31 mouse cellular contexts compared by ENCODE assay signal in the genomic region with DNA sequence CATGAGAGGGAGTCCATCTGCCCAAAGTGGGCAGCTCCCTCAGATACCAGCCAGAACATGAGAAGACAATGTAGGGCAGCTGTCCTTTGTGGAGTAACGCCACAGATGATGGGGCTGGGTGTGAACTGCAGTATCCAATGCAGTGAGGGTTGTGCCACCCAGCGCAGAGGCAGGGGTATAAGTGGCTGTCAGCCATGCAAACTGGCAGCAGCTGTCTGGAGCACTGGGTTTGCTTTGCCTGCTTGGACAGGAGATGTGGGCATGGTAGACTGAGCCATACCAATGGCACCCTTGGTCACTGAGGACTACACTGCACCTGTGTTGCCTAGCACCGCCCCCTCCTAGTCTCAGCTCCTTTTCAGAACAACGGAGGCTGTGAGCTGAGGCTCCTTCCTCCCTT.
"Had no signal": no experiment of that assay in that cellular context is flagged by ENCODE, and none has a peak within 500 bp of the region (broad histone marks: within the 10 kb centered on the region; RNA-seq: fewer than 3 reads in every experiment).

No protein-coding gene starts in this region.

- H3K4me1 ChIP-seq: limb, embryonic 10.5 days; limb, embryonic 12.5 days; limb, embryonic 13.5 days; liver, embryonic 12.5 days; liver, embryonic 13.5 days; liver, embryonic 15.5 days; lung, embryonic 15.5 days; midbrain, embryonic 10.5 days; midbrain, embryonic 12.5 days; midbrain, embryonic 13.5 days; midbrain, embryonic 15.5 days; neural tube, embryonic 12.5 days had no signal

- H3K36me3 ChIP-seq: limb, embryonic 10.5 days; limb, embryonic 12.5 days; limb, embryonic 13.5 days; limb, embryonic 15.5 days; liver, embryonic 12.5 days; liver, embryonic 13.5 days; liver, embryonic 15.5 days; lung, embryonic 15.5 days; midbrain, embryonic 10.5 days; midbrain, embryonic 12.5 days; midbrain, embryonic 13.5 days; midbrain, embryonic 15.5 days; neural tube, embryonic 12.5 days had no signal

- H3K4me3 ChIP-seq: limb, embryonic 10.5 days; limb, embryonic 12.5 days; limb, embryonic 13.5 days; limb, embryonic 15.5 days; liver, embryonic 12.5 days; liver, embryonic 13.5 days; liver, embryonic 15.5 days; lung, embryonic 15.5 days; midbrain, embryonic 10.5 days; midbrain, embryonic 12.5 days; midbrain, embryonic 13.5 days; midbrain, embryonic 15.5 days; myocyte; neural tube, embryonic 12.5 days had no signal

- DNase-seq: left cerebral cortex, postnatal 4 days; liver; liver, embryonic 13.5 days; liver, postnatal 0 days; lung, adult 18-20 months; lung, adult 2 months; lung, embryonic 14.5 days; lung, postnatal 10 days; lung, postnatal 14 days; lung, postnatal 36 days; lung, postnatal 4 days; midbrain, embryonic 14.5 days had no signal

- H3K4me2 ChIP-seq: limb, embryonic 12.5 days; limb, embryonic 13.5 days; limb, embryonic 15.5 days; liver, embryonic 11.5 days; liver, embryonic 12.5 days; liver, embryonic 13.5 days; liver, embryonic 15.5 days; lung, embryonic 14.5 days; lung, embryonic 15.5 days; midbrain, embryonic 11.5 days; midbrain, embryonic 12.5 days; midbrain, embryonic 13.5 days; midbrain, embryonic 15.5 days; neural tube, embryonic 12.5 days had no signal

- ATAC-seq: liver, embryonic 12.5 days; liver, postnatal 0 days; lung, postnatal 0 days; midbrain, embryonic 13.5 days; midbrain, embryonic 15.5 days; midbrain, embryonic 16.5 days had no signal

- H3K27me3 ChIP-seq: limb, embryonic 12.5 days; limb, embryonic 13.5 days; limb, embryonic 15.5 days; liver, embryonic 12.5 days; liver, embryonic 13.5 days; liver, embryonic 15.5 days; lung, embryonic 15.5 days; midbrain, embryonic 12.5 days; midbrain, embryonic 13.5 days; midbrain, embryonic 15.5 days; neural tube, embryonic 12.5 days had no signal

- H3K9ac ChIP-seq: limb, embryonic 12.5 days; limb, embryonic 13.5 days; limb, embryonic 15.5 days; liver, embryonic 12.5 days; liver, embryonic 13.5 days; liver, embryonic 14.5 days; liver, embryonic 15.5 days; liver, postnatal 0 days; lung, embryonic 14.5 days; lung, embryonic 15.5 days; midbrain, embryonic 12.5 days; midbrain, embryonic 13.5 days; midbrain, embryonic 15.5 days; neural tube, embryonic 12.5 days had no signal

- H3K9me3 ChIP-seq: limb, embryonic 10.5 days; limb, embryonic 12.5 days; limb, embryonic 13.5 days; limb, embryonic 15.5 days; liver, embryonic 12.5 days; liver, embryonic 13.5 days; liver, embryonic 15.5 days; lung, embryonic 15.5 days; midbrain, embryonic 10.5 days; midbrain, embryonic 12.5 days; midbrain, embryonic 13.5 days; midbrain, embryonic 15.5 days; neural tube, embryonic 12.5 days had no signal

- H3K27ac ChIP-seq: limb, embryonic 10.5 days; limb, embryonic 12.5 days; limb, embryonic 13.5 days; limb, embryonic 15.5 days; liver, embryonic 12.5 days; liver, embryonic 13.5 days; liver, embryonic 14.5 days; liver, embryonic 15.5 days; lung, embryonic 15.5 days; macrophage; midbrain, embryonic 10.5 days; midbrain, embryonic 12.5 days; midbrain, embryonic 13.5 days; midbrain, embryonic 15.5 days; neural tube, embryonic 12.5 days had no signal
